Mouse (Mus musculus) hindbrain, embryonic 16.5 days (tissue): ENCODE data around the gene Pik3c2b. TPM values are rescaled to one million over a fixed set of nuclear protein-coding genes. Genes with fewer than 3 reads are reported as not detected.

Experiments used
- ATAC-seq: fragments of 200-750 bp; cut with Nextera tagmentation; 2 replicates; pipeline ENCODE4 v1.8.0; 2017; ENCODE audit warnings: moderate TSS enrichment, moderate library complexity
- H3K27ac ChIP-seq: fragments of 300-500 bp; sonication (generic); 2 replicates; pipeline ENCODE4 v1.5.1; 2014; ENCODE audit warnings: low read depth, mild to moderate bottlenecking, control low read depth, low read length, moderate library complexity
- H3K27me3 ChIP-seq: fragments of 300-500 bp; sonication (generic); replicated peaks from 2 replicates; pipeline ENCODE4 v1.6.1; 2014; ENCODE audit warnings: low read length; ENCODE audit not compliant: control insufficient read depth, insufficient read depth
- H3K36me3 ChIP-seq: fragments of 300-500 bp; sonication (generic); 2 replicates; pipeline ENCODE4 v1.6.1; 2014; ENCODE audit warnings: mild to moderate bottlenecking, low read length, moderate library complexity, mixed read lengths; ENCODE audit not compliant: control insufficient read depth, insufficient read depth
- H3K4me1 ChIP-seq: fragments of 300-500 bp; sonication (generic); 2 replicates; pipeline ENCODE4 v1.6.1; 2014; ENCODE audit warnings: low read depth, low read length; ENCODE audit not compliant: control insufficient read depth, insufficient read depth
- H3K4me2 ChIP-seq: fragments of 300-500 bp; sonication (generic); 2 replicates; pipeline ENCODE4 v1.6.1; 2014; ENCODE audit warnings: mild to moderate bottlenecking, low read length, control low read depth, moderate library complexity
- H3K4me3 ChIP-seq: fragments of 300-500 bp; sonication (generic); 2 replicates; pipeline ENCODE4 v1.5.1; 2014; ENCODE audit warnings: mild to moderate bottlenecking, low read length, control low read depth, moderate library complexity
- H3K9ac ChIP-seq: fragments of 300-500 bp; sonication (generic); 2 replicates; pipeline ENCODE4 v1.6.1; 2014; ENCODE audit warnings: low read depth, mild to moderate bottlenecking, control low read depth, low read length, moderate library complexity
- H3K9me3 ChIP-seq: fragments of 300-500 bp; sonication (generic); 2 replicates; pipeline ENCODE4 v1.6.1; 2014; ENCODE audit warnings: mild to moderate bottlenecking, low read length, moderate library complexity; ENCODE audit not compliant: control insufficient read depth
- WGBS: fragments of 180-500 bp; shearing (Covaris S2); extraction: QIAGEN DNeasy Blood & Tissue Kit; methylation state at CpG from one replicate; pipeline ENCODE4 v1.1.7; 2014; 5-methylcytosine and 5-hydroxymethylcytosine counted together
- polyA plus RNA-seq: library from polyadenylated mRNA; unstranded; fragments of >200 nt; fragmentation: Nextera tagmentation; extraction: Ambion mirVana; gene quantifications from 2 replicates; pipeline ENCODE4 v1.2.1, GENCODE M21; 2015

Pik3c2b gene
- polyA plus RNA-seq, 1 experiment from 2014 or later: 10.3 TPM

- H3K4me1 ChIP-seq: peaks cover 5% of the 10 kb centered on the region
- 93% methylated on average over 6 of the region's 6 CpGs for WGBS
- no peak for ATAC-seq
Measured at GRCm38 (mm10) chr1:133063164-133063563, 17.7 kb downstream of the Pik3c2b start.

GRCm38 (mm10) chr1:133068268-133068667 is 22.8 kb downstream of the Pik3c2b start:
- Histone ChIP-seq H3K27me3 (no peaks in the 10 kb centered on the region), H3K4me1 (peaks cover 34% of the 10 kb centered on the region), H3K4me3 (no peak overlapping the region), H3K9me3 (no peaks in the 10 kb centered on the region), H3K27ac (peak overlapping the region; percentile 51), H3K36me3 (peaks cover 8% of the 10 kb centered on the region; the same call in 1 of the 2 replicates), H3K9ac (no peak overlapping the region), H3K4me2 (no peak overlapping the region)
- 62% methylated on average over 5 of the region's 5 CpGs for WGBS
- peak; percentile 25; the same call in 1 of the 2 replicates for ATAC-seq

More at GRCm38 (mm10) chr1:133063164-133063563, 17.7 kb downstream of the Pik3c2b start:
- no peak overlapping the region for H3K4me2 ChIP-seq
- no peak overlapping the region for H3K9ac ChIP-seq
- no peaks in the 10 kb centered on the region for H3K27me3 ChIP-seq
- H3K36me3 ChIP-seq: peaks cover 11% of the 10 kb centered on the region
- H3K4me3 ChIP-seq: no peak overlapping the region
- no peaks in the 10 kb centered on the region for H3K9me3 ChIP-seq
- no peak overlapping the region for H3K27ac ChIP-seq

- H3K9me3 ChIP-seq: no peaks in the 10 kb centered on the region
- H3K27ac ChIP-seq: peak overlapping the region; percentile 51
- H3K36me3 ChIP-seq: peaks cover 8% of the 10 kb centered on the region; the same call in 1 of the 2 replicates
- peaks cover 34% of the 10 kb centered on the region for H3K4me1 ChIP-seq
- peak; percentile 53 for ATAC-seq
- H3K9ac ChIP-seq: no peak overlapping the region
- H3K4me3 ChIP-seq: no peak overlapping the region
- no peaks in the 10 kb centered on the region for H3K27me3 ChIP-seq
- H3K4me2 ChIP-seq: no peak overlapping the region
- 68% methylated on average over 15 of the region's 15 CpGs for WGBS
Measured at GRCm38 (mm10) chr1:133068669-133069274, 23.3 kb downstream of the Pik3c2b start.

GRCm38 (mm10) chr1:133069275-133070120 is 24.0 kb downstream of the Pik3c2b start:
- peaks cover 10% of the 10 kb centered on the region; the same call in 1 of the 2 replicates for H3K36me3 ChIP-seq
- WGBS: 79% methylated on average over 11 of the region's 12 CpGs
- H3K9me3 ChIP-seq: no peaks in the 10 kb centered on the region
- no peak overlapping the region; the same call in 1 of the 2 replicates for H3K9ac ChIP-seq
- H3K4me2 ChIP-seq: no peak overlapping the region
- H3K27ac ChIP-seq: peak overlapping the region; percentile 51
- H3K27me3 ChIP-seq: no peaks in the 10 kb centered on the region
- peaks cover 34% of the 10 kb centered on the region for H3K4me1 ChIP-seq
- no peak for ATAC-seq
- H3K4me3 ChIP-seq: no peak overlapping the region

GRCm38 (mm10) chr1:133070157-133070556 is 24.7 kb downstream of the Pik3c2b start:
- Histone ChIP-seq H3K4me2 (no peak overlapping the region), H3K27me3 (no peaks in the 10 kb centered on the region), H3K36me3 (peaks cover 11% of the 10 kb centered on the region; the same call in 1 of the 2 replicates), H3K9me3 (no peaks in the 10 kb centered on the region), H3K9ac (no peak overlapping the region), H3K4me3 (no peak overlapping the region), H3K4me1 (peaks cover 34% of the 10 kb centered on the region), H3K27ac (no peak overlapping the region)
- 51% methylated on average over 5 of the region's 5 CpGs for WGBS
- no peak for ATAC-seq

GRCm38 (mm10) chr1:133071666-133072381 is 26.4 kb downstream of the Pik3c2b start:
- H3K4me2 ChIP-seq: no peak overlapping the region
- peak; percentile 70; the same call in 1 of the 2 replicates for ATAC-seq
- peak overlapping the region; percentile 72 for H3K27ac ChIP-seq
- no peak overlapping the region; the same call in 1 of the 2 replicates for H3K9ac ChIP-seq
- WGBS: 47% methylated on average over 16 of the region's 16 CpGs
- H3K4me1 ChIP-seq: peaks cover 37% of the 10 kb centered on the region
- H3K9me3 ChIP-seq: no peaks in the 10 kb centered on the region
- no peak overlapping the region for H3K4me3 ChIP-seq
- no peaks in the 10 kb centered on the region for H3K27me3 ChIP-seq
- peaks cover 9% of the 10 kb centered on the region; the same call in 1 of the 2 replicates for H3K36me3 ChIP-seq

- Histone ChIP-seq H3K4me1 (peaks cover 34% of the 10 kb centered on the region), H3K4me2 (no peak overlapping the region), H3K9ac (no peak overlapping the region; the same call in 1 of the 2 replicates), H3K4me3 (no peak overlapping the region), H3K27me3 (no peaks in the 10 kb centered on the region), H3K27ac (no peak overlapping the region), H3K9me3 (no peaks in the 10 kb centered on the region), H3K36me3 (peaks cover 2% of the 10 kb centered on the region; the same call in 1 of the 2 replicates)
- no peak for ATAC-seq
- 71% methylated on average over 9 of the region's 9 CpGs for WGBS
Measured at GRCm38 (mm10) chr1:133073327-133073856, 27.9 kb downstream of the Pik3c2b start.

- H3K9ac ChIP-seq: no peak overlapping the region
- ATAC-seq: no peak
- H3K27me3 ChIP-seq: no peaks in the 10 kb centered on the region
- H3K9me3 ChIP-seq: no peaks in the 10 kb centered on the region
- 96% methylated on average over 13 of the region's 13 CpGs for WGBS
- no peak overlapping the region for H3K4me3 ChIP-seq
- peaks cover 25% of the 10 kb centered on the region for H3K4me1 ChIP-seq
- no peak overlapping the region for H3K4me2 ChIP-seq
- H3K27ac ChIP-seq: no peak overlapping the region
- peaks cover 2% of the 10 kb centered on the region; the same call in 1 of the 2 replicates for H3K36me3 ChIP-seq
Measured at GRCm38 (mm10) chr1:133074541-133074940, 29.1 kb downstream of the Pik3c2b start.
